Mouse (Mus musculus): ENCODE measurements around the gene Mipep.

- TF ChIP-seq CTCF (IDR thresholded peaks at IDR 0.05; ENCODE audit: insufficient read depth, low read depth, low read length) = no peak
- no peak for TF ChIP-seq POLR2A (IDR thresholded peaks at IDR 0.05; ENCODE audit: insufficient read depth, low read depth, low read length)
Measured at GRCm38 (mm10) chr14:60776521-60776920, 7.9 kb upstream of the Mipep start.
